Mouse (Mus musculus) heart, adult 8-10 months (tissue): ENCODE results near the gene Fnbp1l. TPM values are rescaled to one million over a fixed set of nuclear protein-coding genes. Genes with fewer than 3 reads are reported as not detected.

Experiments used
- DNase-seq: peaks from one replicate; pipeline ENCODE4 v3.0.0; 2022; ENCODE audit warnings: low spot score
- microRNA-seq: library from miRNA; unstranded; fragments of <30 nt; microRNA quantifications from one replicate; pipeline ENCODE4 v1.2.0, GENCODE M21; 2022
- total RNA-seq, 4 experiments: library from RNA; stranded (reverse); gene quantifications; 2 replicates each; pipeline ENCODE4 v1.2.4; 2022

Fnbp1l gene
- total RNA-seq, 4 experiments from 2014 or later: 11.9 to 15.8 (median 14.3) TPM

DNA sequence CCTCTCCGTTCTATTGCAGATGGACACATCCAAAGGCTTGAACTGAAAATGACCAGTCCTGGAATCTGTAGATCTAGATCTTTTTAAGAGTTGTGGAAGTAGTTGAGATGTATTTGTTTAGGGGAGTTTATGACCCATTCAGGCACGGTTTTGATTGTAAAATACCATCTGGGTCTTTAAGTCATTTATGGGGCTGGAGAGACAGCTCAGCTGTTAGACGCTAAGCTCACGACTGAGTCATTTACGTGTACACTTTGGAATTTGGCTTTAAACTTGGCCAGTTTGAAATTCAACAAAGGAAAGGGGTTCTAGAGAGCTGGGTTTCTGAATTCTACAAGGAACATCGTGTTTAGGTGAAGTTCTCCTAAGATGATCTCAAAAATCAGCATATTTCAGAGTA lies 124.8 kb downstream of the Fnbp1l start:
- DNase-seq: no peak

DNA sequence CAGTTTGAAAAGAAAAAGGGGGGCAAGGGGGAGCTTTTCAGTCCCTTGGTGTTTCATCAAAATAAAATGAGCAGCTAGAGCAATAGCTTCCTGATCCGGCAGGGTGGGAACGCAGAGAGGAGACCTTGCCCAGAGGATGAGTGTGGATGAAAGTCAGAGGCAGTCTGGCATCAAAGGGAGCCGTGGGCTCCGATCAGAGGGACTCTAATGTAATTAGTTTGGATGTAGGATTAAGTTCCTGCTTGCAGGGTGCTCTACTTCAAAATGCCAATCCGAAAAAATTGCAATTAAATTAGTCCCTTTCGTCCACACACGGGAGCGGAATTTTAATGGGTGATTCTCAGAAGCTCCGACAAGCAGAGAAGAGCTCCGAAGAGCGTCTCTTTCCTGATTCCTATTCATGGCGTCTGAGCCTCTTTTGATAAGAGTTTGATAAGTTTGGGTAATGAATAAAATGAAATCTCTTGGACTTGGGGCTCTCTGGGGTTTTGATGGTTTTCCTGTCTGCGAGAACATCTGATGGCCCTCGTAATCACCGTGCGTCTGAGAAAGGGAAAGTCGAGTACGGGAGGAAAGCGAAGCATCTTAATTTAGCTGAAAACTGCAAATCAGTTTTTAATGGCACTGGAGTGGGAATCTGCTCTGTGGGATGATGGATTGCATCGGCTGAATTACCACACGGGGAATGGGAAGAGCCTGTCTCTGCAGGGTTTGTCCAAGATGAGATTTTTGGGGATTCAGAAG lies 126.5 kb downstream of the Fnbp1l start:
- DNase-seq: no peak

DNA sequence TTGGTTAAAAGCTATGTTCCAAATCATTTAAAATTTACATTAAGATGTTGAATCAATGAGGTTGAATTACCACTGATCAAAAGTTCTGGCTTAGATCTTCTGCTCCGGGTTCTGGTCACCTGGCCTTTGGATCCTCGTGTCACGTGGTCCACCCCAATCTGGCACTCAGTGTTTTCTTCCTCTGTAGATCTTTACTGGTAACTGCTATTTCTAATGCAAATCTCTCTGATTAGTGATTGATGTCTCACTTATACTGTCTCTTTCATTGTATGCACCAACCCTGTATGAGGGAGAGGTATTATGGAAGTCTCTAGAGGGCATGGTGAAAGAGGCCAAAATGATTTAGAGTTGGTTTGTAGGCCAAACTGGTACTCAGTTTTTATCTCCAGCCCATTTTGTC lies 127.5 kb downstream of the Fnbp1l start:
- no peak for DNase-seq

GRCm38 (mm10) chr3:122490574-122490973 lies 128.9 kb downstream of the Fnbp1l start:
- no peak for DNase-seq

Small RNA genes within 50 kb of the gene (microRNA-seq; reads per million reads assigned to microRNA genes)
- not detected for gene Mir7657

Other genes with a start within 250 kb of the Fnbp1l start
- gene Pde5a, start 109.2 kb upstream of the Fnbp1l start, total RNA-seq: 1 to 10 TPM; 2.9 to 4.4 (median 3.6) TPM